Mouse (Mus musculus) retina, adult 2 months (tissue): ENCODE results near the gene Siva1.

Source experiments
- DNase-seq: peaks from one replicate; pipeline ENCODE4 v3.0.0-alpha.2; 2012; ENCODE audit warnings: low read depth, low spot score

The Siva1 gene

GRCm38 (mm10) chr12:112659109-112659508 lies 14.6 kb downstream of the Siva1 start:
- no peak for DNase-seq

GRCm38 (mm10) chr12:112660576-112661326 lies 16.3 kb downstream of the Siva1 start:
- no peak for DNase-seq

GRCm38 (mm10) chr12:112661327-112661605 lies 16.8 kb downstream of the Siva1 start:
- no peak for DNase-seq

- no peak for DNase-seq
Measured at GRCm38 (mm10) chr12:112661851-112662250, 17.4 kb downstream of the Siva1 start.

GRCm38 (mm10) chr12:112663303-112663702 lies 18.8 kb downstream of the Siva1 start:
- no peak for DNase-seq

GRCm38 (mm10) chr12:112663716-112664115 lies 19.2 kb downstream of the Siva1 start:
- no peak for DNase-seq

GRCm38 (mm10) chr12:112664124-112664523 lies 19.6 kb downstream of the Siva1 start:
- DNase-seq, result no peak

- no peak for DNase-seq
Measured at GRCm38 (mm10) chr12:112664656-112665055, 20.2 kb downstream of the Siva1 start.

GRCm38 (mm10) chr12:112665445-112665844 lies 21.0 kb downstream of the Siva1 start:
- DNase-seq, result no peak

GRCm38 (mm10) chr12:112665881-112666544 lies 21.5 kb downstream of the Siva1 start:
- no peak for DNase-seq

GRCm38 (mm10) chr12:112667619-112668297 lies 23.3 kb downstream of the Siva1 start:
- no peak for DNase-seq

- DNase-seq, result no peak
Measured at GRCm38 (mm10) chr12:112670718-112671393, 26.4 kb downstream of the Siva1 start.

GRCm38 (mm10) chr12:112671891-112672290 lies 27.4 kb downstream of the Siva1 start:
- DNase-seq, result no peak

- DNase-seq, result no peak
Measured at GRCm38 (mm10) chr12:112672744-112673575, 28.5 kb downstream of the Siva1 start.

- DNase-seq, result no peak
Measured at GRCm38 (mm10) chr12:112673576-112674091, 29.2 kb downstream of the Siva1 start.

- DNase-seq, result no peak
Measured at GRCm38 (mm10) chr12:112674132-112675011, 29.9 kb downstream of the Siva1 start, which contains the start of gene Akt1. Akt1 (minus strand) TSS chr12:112674884.

- peak; percentile 63 for DNase-seq
Measured at GRCm38 (mm10) chr12:112675245-112676035, 31.0 kb downstream of the Siva1 start.

GRCm38 (mm10) chr12:112677076-112677475 lies 32.6 kb downstream of the Siva1 start:
- DNase-seq, result no peak

GRCm38 (mm10) chr12:112677943-112678554 lies 33.6 kb downstream of the Siva1 start:
- DNase-seq, result no peak
